Mouse (Mus musculus) E14TG2a.4 (cell line): Measurements from ENCODE around the gene Sugct.

Experiments
- CTCF ChIP-seq: conservative IDR thresholded peaks from 2 replicates; pipeline ENCODE4 v1.5.1; 2014; ENCODE audit warnings: low read length
- NANOG ChIP-seq: IDR thresholded peaks from 2 replicates; pipeline ENCODE4 v1.6.1; 2014; ENCODE audit warnings: borderline replicate concordance, low read length, mixed read lengths

DNA sequence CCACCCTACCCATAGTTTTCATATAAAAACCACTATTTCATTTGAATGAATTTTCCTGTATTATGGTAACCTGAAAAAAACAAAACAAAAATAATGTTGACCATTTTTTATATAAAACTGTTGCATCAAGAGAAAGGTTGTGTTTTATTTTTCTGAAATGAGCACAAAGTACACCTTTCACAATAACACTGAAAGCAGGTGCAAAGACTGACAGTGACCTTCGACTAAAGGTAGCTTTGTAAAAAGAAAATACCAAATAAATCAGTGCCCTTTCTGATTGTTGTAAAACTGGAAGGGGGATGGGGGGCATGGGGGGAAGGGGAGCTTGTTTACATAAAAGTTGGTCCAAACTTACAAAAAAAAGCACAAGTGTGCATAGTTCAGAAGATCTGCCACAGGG, 22.0 kb upstream of the Sugct start:
- no peak for TF ChIP-seq CTCF
- no peak for TF ChIP-seq NANOG
